Mouse (Mus musculus): Measurements from ENCODE around the gene Ctps.

DNA sequence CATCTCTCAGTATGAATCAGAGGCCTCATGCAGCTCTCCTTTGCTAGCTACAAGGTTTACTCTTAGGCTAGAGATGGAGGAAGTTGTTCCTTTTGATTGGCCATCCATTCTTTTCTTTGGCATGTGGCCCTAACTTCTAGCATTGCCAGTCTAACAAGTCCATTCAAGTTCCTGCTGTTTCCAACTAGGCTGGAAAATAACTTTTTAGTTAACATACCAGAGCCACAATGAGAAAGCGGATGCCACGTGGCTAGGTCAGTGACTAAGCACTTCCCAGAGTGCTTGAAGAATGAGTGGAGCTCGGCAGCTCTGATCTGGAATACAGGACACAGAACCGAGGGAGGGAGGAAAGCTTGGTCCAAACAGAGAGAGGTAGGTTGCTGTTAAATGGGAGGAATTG is 52.7 kb downstream of the Ctps start:
- TF ChIP-seq CTCF (IDR thresholded peaks at IDR 0.05; ENCODE audit: low read depth) (no peak), EP300 (IDR thresholded peaks at IDR 0.05; ENCODE audit: low read depth) (no peak)
